In the genomic region with DNA sequence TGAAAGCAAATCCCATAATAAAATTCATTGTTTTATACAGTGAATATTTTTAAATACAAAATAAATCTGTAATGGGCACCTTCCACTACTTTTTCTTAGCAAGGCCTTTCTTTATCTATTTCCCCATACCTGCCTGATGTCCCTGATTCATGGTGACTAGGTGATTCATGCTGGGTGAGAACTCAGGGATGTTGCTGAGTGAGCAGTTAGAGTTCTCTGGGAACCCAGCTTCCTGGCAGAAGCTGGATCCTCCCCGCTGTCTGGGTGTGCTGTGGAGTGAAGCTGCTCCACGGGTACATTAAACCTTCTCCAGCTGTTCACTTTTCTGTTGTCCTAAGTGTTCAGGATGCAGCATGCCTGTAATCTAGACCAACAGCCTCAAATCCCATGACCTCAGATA, we compare ENCODE assay signal across 19 mouse cellular contexts. TPM values are rescaled to one million over a fixed set of nuclear protein-coding genes. Genes with fewer than 3 reads are reported as not detected.
"Had no signal": no experiment of that assay in that cellular context is flagged by ENCODE, and none has a peak within 500 bp of the region (broad histone marks: within the 10 kb centered on the region; RNA-seq: fewer than 3 reads in every experiment).

No protein-coding gene starts in this region.

- DNase-seq: kidney, adult 2 months; kidney, postnatal 14 days; lung, adult 2 months; lung, postnatal 36 days; right cerebral cortex, postnatal 14 days; thymus, adult 18-20 months; thymus, postnatal 14 days had no signal

- ATAC-seq: hindbrain, embryonic 16.5 days; inflammation-experienced regulatory T-cells, adult 6 months; lung, postnatal 0 days; midbrain, embryonic 15.5 days had no signal

- H3K36me3 ChIP-seq: kidney, embryonic 15.5 days; limb, embryonic 12.5 days; midbrain, embryonic 15.5 days; neural tube, embryonic 12.5 days had no signal

- H3K4me3 ChIP-seq: kidney, embryonic 15.5 days; limb, embryonic 12.5 days; midbrain, embryonic 15.5 days; neural tube, embryonic 12.5 days had no signal

- H3K27me3 ChIP-seq: kidney, embryonic 15.5 days; limb, embryonic 12.5 days; midbrain, embryonic 15.5 days; neural tube, embryonic 12.5 days had no signal

- H3K9me3 ChIP-seq: kidney, embryonic 15.5 days; limb, embryonic 12.5 days; midbrain, embryonic 15.5 days; neural tube, embryonic 12.5 days had no signal

- H3K4me1 ChIP-seq: kidney, embryonic 15.5 days; limb, embryonic 12.5 days; midbrain, embryonic 15.5 days; neural tube, embryonic 12.5 days had no signal

- H3K9ac ChIP-seq: kidney, embryonic 15.5 days; limb, embryonic 12.5 days; midbrain, embryonic 15.5 days; neural tube, embryonic 12.5 days had no signal

- H3K4me2 ChIP-seq: kidney, embryonic 15.5 days; limb, embryonic 12.5 days; midbrain, embryonic 11.5 days; midbrain, embryonic 15.5 days; neural tube, embryonic 12.5 days had no signal

- H3K27ac ChIP-seq: kidney, embryonic 15.5 days; limb, embryonic 12.5 days; midbrain, embryonic 15.5 days; neural tube, embryonic 12.5 days had no signal

RNA-seq across cellular contexts. Expression of gene Fam83b, which starts 13.2 kb away (rescaled TPM):
- total RNA-seq: megakaryocyte, adult 5-6 weeks; monocyte, adult 5-6 weeks; neutrophil, adult 5-6 weeks had no signal
- polyA plus RNA-seq: inflammation-experienced regulatory T-cells, adult 6 months; liver, adult 2 months; midbrain, embryonic 11.5 days had no signal
